Mouse (Mus musculus) telencephalon, adult 2 months (tissue): ENCODE data around the gene Lef1.

ENCODE experiments used
- DNase-seq: peaks from one replicate; pipeline ENCODE4 v3.0.0-alpha.2; 2011; ENCODE audit warnings: low read depth, low spot score

The Lef1 gene

GRCm38 (mm10) chr3:131107301-131108093 is 2.8 kb upstream of the Lef1 start:
- no peak for DNase-seq

GRCm38 (mm10) chr3:131108094-131108653 is 2.1 kb upstream of the Lef1 start:
- DNase-seq = no peak

- DNase-seq = no peak
Measured at GRCm38 (mm10) chr3:131109066-131109685, 1.1 kb upstream of the Lef1 start.

GRCm38 (mm10) chr3:131109686-131110070 is 593 bp upstream of the Lef1 start:
- DNase-seq = no peak

- no peak for DNase-seq
Measured at GRCm38 (mm10) chr3:131111151-131111850, 1.0 kb downstream of the Lef1 start.

GRCm38 (mm10) chr3:131111851-131112572 is 1.7 kb downstream of the Lef1 start:
- DNase-seq = no peak

GRCm38 (mm10) chr3:131112573-131112955 is 2.3 kb downstream of the Lef1 start:
- DNase-seq = no peak

- DNase-seq = no peak
Measured at GRCm38 (mm10) chr3:131113029-131113428, 2.8 kb downstream of the Lef1 start.

- no peak for DNase-seq
Measured at GRCm38 (mm10) chr3:131116116-131116515, 5.8 kb downstream of the Lef1 start.

- DNase-seq = no peak
Measured at GRCm38 (mm10) chr3:131117352-131117751, 7.1 kb downstream of the Lef1 start.

GRCm38 (mm10) chr3:131117883-131118282 is 7.6 kb downstream of the Lef1 start:
- DNase-seq = no peak

- no peak for DNase-seq
Measured at GRCm38 (mm10) chr3:131119435-131119834, 9.2 kb downstream of the Lef1 start.

- no peak for DNase-seq
Measured at GRCm38 (mm10) chr3:131123501-131123900, 13.2 kb downstream of the Lef1 start.

GRCm38 (mm10) chr3:131125873-131126272 is 15.6 kb downstream of the Lef1 start:
- DNase-seq = no peak

GRCm38 (mm10) chr3:131126438-131126837 is 16.2 kb downstream of the Lef1 start:
- DNase-seq = no peak

- DNase-seq = no peak
Measured at GRCm38 (mm10) chr3:131134003-131134402, 23.7 kb downstream of the Lef1 start.

GRCm38 (mm10) chr3:131135434-131135833 is 25.2 kb downstream of the Lef1 start:
- DNase-seq = no peak

- no peak for DNase-seq
Measured at GRCm38 (mm10) chr3:131136455-131136854, 26.2 kb downstream of the Lef1 start.

- DNase-seq = no peak
Measured at GRCm38 (mm10) chr3:131137119-131137781, 27.0 kb downstream of the Lef1 start.

GRCm38 (mm10) chr3:131138224-131138623 is 28.0 kb downstream of the Lef1 start:
- no peak for DNase-seq

GRCm38 (mm10) chr3:131138797-131139196 is 28.5 kb downstream of the Lef1 start:
- no peak for DNase-seq
